Mouse (Mus musculus): ENCODE measurements around the gene Wbp1.

The Wbp1 gene

GRCm38 (mm10) chr6:83078324-83078858, 43.0 kb downstream of the Wbp1 start:
- DNase-seq: peak; percentile 99 to 100

GRCm38 (mm10) chr6:83077630-83078323, 43.6 kb downstream of the Wbp1 start, which contains the start of gene Pcgf1:
TSS of gene Pcgf1 (plus strand) at chr6:83077869.
- DNase-seq: peak in 1 of 2 experiments; percentile 53

GRCm38 (mm10) chr6:83074979-83075378, 46.4 kb downstream of the Wbp1 start:
- DNase-seq: peak in 1 of 2 experiments; percentile 43

GRCm38 (mm10) chr6:83071220-83071619, 50.1 kb downstream of the Wbp1 start:
- no peak for DNase-seq

DNA sequence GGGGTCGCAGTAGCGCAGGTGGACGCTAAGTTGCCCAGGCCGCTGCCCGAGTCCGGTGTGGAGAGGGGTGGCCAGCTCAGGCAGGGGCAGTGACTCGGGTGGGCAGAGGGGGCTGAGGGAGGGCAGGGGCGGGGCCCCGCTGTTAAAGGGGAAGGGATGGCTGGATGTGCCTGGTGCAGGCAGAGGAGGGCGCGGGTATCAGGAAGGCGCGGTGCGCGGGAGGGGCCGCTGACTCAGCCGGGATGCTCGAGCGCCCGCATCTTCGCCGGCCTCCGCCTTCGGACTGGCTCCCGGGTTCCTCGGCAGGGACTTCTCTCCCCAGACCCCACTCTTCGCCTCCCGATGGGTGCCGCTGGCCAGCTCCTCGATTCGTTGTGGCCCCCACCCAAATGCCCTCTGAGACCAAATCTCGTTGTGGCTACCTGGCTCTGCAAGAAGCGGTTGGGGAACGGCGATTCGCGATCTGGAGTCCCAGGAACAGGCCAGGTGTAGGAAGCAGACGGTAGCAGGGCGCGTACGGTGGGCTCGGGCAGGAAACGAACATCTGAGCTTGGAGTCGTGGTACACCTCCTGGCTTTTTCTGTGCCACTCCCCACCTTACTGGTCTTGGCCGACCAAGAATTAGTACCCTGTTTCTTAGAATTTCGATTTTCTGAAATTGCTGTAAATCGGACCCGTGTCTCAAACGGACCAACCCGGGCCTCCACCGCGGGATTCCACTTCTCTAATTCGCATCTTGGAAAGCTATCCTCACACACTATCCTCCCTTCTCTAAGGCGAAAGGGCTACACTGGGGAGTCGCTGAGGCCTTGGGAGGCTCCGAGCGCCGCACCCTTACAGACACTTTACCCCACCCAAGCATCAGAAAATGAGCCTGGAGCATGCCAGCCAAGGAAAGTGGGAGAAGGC, 50.8 kb downstream of the Wbp1 start:
- DNase-seq: peak in 1 of 2 experiments; percentile 32

- DNase-seq: no peak
Measured at GRCm38 (mm10) chr6:83070247-83070310, 51.3 kb downstream of the Wbp1 start, which contains the start of gene Tlx2. TSS of gene Tlx2 (minus strand) at chr6:83070293.

DNA sequence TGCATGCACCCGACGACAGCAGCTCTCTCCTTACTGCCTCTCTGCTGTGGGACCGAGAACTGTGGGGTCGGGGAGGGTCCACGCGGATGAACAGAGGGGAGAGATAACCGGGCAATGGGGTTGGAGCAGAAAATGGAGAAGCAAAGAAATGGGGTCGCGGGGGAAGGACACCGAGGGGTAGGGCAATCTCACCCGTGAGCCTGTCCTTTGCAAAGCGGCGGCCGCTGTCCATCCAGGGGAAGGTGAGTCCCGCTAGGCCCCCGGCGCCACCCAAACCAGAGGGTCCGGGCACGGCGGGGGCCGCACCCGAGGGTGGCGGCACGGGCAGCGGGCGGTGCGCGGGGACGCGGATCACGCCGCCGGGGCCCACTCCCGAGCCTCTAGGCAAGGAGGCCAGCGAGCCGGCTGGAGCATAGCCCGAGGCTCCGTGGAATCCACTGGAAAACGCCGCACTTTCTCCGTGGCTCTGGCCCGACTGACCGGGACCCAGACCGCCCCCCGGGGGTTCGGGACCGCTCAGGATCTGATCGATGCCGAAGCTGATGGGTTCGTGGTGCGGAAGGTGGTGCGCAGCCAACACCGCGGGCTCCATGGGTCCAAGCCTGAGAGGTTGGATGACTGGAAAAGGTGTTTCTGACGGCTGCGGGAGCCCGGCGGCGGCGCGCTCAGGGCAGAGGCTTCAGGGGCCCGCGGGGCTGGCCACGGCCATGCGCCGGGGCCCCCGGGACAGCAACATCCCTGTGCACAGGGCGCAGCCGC, 51.7 kb downstream of the Wbp1 start:
- peak in 1 of 2 experiments; percentile 27 for DNase-seq

Data from kidney, postnatal 36 days (tissue).